Mouse (Mus musculus): ENCODE results near the gene Fam185a.
A peak's percentile ranks its signal among the peaks of the same experiment; 100 is the strongest.

Fam185a gene

DNA sequence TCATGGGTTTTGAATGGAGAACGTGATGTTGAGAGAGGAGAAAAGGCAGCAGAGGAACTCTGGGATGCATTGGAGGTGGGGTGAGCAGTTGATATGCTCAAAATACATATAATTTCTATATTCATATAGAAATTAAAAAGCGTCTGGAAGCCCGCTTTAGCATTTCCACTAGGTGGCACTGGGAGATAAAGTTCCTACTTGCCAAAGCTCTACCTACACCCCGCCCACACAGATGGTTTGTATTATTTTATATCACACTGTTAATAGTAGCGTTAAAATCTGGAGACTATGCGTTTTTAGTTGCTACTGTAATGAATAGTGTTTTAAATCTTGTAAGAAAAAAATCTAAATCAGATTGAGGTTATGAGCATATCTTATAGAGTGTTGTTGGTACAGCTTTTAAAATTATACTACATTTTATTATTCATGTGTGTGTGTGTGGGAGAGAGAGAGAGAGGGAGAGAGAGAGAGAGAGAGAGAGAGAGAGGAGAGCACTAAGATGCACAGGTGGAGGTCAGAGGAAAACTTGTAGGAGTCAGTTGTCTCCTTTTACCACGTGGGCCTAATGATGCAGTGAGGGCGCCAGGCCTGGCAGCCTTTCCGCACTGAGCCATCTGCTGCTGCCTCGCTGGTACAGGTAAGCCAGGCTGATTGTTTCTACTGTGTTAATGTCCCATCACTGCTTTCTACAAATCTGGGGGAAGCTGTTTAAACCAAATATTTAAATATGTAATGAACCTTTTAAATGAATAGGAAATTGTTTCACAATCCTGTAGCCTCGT lies 9.6 kb downstream of the Fam185a start:
- peak; percentile 79 to 84 for DNase-seq

DNA sequence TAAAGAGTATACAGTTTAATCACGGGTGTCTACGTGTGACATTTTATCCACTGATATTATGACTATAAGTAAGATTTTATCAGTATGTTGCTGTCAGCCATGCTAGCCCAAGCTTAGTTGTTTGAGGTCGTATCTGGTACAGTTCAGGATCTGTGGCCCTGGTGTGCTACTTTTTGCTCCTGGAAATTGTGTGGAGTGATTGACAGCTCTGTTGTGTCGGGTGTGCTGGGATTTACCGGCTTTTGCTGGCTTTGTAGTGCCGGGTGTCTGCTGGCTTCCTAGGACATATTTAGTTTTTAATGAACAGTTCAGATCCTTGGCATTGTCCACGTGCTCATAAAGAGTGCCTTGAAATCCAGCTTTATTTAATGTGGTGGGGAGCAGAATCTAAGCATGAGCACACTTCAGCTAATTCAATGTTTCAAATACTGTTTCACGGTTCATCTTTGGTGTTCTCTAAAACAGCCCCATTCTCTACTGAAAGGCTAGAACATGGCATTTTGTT lies 11.8 kb downstream of the Fam185a start:
- no peak for DNase-seq

DNA sequence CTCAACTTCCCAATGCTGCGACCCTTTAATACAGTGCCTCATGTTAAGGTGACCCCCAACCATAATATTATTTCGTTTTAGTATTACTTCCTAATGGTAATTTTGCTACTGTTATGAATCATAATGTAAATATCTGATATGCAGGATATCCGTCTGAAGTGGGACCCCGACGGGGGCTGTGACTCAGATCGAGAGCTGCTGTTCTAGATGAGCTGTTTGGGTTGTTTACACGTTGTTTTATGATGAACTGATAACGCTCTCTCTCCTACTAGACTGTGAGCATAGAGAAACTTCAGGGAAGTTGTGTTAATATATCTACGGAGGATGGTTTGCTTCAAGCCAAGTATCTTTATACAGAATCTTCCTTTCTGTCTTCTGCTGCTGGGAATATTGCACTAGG lies 13.7 kb downstream of the Fam185a start:
- no peak for DNase-seq

DNA sequence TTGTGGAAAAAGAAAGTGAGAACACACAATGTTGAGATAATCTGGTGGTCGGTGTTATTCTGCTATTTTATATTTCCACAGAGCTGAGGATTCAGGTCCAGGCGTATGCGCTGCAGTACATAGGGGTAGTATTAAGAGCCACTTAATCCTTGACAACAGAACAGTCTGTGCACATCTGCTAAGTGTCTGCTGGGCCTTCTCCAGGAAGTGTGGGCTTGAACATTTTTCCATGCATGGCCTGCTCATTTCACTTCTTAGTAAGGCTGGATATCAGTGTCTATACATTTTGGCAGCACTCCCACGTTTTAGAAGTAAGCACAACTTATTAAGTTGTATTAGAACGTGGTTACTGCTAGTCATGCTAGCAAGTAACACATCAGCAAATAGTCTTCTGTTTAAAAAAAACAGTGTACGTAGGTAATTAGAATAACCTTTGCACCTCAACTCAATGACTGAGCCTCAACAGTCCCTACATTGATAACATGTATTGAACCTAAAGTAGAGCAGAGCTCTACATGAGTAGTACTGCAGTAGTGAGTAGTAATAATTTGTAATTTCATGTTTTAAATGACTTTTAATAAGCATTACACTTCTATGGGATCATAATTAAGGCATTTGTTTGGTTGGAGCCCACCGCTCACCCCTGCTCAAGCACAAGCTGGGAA lies 14.8 kb downstream of the Fam185a start:
- no peak for DNase-seq

DNA sequence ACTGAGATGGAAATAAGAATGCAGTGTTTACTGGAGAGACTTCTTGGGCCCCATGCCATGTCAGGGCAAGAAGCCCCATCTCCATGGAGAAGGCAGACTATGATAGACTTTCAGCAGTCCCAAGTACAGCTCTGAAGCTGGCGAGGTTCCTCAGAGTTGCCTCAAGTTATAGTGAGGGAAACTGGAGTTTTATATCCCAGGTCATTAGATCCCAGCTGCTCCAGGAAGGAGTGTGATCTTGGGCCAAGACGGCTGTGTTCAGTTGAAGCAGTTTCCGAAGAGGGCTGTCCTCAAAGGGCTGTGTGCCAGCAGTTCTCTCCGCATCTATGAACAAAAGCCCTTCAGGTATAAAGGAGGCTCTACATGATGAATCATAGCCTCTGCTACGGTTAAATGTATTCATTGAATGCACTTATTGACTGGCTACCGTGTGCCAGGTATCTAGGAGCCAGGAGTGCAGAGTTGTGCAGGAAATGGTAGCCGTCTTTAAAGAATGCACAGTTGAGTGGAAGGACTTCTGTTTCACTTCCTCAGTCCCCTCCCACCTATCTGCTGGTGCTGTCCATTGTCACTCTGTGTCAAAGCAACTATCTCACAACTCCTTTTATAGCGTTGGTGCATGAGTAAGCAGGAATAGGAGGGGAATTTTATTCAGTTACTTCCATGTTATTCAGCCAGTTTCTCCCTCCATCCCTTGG lies 16.2 kb downstream of the Fam185a start:
- DNase-seq: peak in 1 of 2 experiments; percentile 18

DNA sequence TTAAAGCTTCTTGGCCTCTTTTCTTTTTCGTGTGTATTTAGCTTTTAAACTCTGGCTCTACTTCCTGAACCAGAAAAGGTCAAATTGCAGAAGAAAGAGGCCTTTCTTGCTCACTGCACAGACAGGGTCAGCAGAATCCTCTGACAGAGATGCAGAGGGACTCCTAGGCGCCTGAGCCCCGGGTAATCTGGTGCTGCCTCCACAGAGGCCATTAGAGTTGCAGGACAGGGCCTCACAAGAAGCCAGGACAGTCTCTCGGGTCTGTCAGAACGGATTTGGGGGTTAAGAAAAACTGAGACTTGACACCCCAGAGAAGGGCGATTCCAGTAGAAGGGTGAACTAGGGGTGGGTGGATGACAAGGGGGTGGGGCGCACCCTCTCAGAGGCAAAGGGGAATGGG lies 42.6 kb downstream of the Fam185a start:
- DNase-seq: no peak

DNA sequence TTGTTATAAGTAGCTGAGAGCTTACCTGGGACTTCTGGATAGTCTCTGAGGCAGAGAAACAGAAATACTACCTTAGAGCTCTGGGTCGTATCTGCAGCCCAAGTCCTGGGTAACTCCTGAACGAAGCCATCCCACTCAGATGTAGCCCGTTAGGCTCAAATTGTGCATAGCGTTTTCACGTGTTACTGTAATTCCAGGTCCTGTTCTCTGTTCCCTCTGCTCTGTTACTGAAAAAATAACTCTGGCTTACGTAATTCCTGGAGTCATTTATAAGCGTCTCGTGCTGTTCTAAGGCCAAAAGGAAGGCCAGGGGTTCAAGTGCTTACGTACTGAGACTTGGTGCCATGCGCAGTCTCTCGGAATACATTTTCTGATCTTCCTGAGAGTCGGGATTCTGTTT lies 43.3 kb downstream of the Fam185a start:
- no peak for DNase-seq

DNA sequence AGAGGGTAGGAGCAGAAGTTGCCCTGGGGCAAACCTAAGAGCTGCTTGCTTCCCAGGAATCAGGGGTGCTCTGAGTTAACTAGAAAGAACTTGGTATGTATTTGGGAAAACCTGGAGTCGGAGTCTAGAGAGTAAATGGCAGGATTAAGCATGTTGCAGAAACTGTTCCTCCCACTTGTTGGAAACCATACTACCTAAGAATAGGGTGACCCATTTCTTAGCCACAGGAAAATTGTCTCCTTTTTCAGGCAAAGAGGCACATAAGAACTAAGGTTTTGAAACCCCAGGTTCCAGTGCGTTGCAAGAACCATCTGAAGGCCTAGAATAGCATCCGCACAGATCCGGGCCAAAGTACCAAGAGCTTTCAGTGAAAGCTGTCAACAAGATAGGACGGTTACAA lies 53.7 kb downstream of the Fam185a start:
- no peak for DNase-seq

DNA sequence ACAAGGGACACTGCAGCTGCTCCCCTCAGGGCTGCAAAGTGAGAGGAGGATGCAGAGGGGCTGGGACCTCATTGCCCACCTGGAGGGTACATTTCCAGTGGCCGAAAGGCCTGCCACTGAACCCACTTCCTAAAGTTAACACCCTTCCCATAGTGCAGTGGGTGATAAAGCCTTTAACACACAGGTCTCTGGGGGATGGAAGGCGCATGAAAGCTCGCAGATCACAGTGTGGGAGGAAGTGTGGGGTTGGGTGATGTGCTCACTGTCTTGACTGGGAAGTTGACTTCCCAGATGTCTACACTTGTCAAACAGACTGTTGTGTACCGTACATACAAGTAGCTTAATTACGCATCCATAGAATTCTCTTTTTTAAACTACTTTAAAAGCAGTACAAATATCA lies 55.0 kb downstream of the Fam185a start:
- no peak for DNase-seq

DNA sequence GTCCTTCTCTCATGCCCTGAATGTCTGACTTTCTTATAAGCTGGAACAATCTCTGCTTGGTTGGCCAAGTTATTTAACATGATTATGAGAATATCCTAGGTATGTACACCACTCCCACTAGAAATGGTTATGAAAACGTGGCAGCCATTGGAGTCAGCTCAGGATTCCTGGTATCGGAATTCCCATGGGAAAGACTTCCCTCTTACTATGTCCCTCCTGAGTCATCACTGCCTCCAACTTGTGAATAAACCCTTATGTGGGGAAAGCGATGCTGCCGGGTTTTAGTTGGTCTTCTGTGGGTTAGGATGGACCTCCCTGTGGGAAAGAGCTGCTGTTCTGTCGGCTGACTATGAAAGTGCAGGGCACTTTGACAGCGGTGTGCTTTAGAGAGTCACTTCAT lies 56.8 kb downstream of the Fam185a start:
- no peak for DNase-seq

DNA sequence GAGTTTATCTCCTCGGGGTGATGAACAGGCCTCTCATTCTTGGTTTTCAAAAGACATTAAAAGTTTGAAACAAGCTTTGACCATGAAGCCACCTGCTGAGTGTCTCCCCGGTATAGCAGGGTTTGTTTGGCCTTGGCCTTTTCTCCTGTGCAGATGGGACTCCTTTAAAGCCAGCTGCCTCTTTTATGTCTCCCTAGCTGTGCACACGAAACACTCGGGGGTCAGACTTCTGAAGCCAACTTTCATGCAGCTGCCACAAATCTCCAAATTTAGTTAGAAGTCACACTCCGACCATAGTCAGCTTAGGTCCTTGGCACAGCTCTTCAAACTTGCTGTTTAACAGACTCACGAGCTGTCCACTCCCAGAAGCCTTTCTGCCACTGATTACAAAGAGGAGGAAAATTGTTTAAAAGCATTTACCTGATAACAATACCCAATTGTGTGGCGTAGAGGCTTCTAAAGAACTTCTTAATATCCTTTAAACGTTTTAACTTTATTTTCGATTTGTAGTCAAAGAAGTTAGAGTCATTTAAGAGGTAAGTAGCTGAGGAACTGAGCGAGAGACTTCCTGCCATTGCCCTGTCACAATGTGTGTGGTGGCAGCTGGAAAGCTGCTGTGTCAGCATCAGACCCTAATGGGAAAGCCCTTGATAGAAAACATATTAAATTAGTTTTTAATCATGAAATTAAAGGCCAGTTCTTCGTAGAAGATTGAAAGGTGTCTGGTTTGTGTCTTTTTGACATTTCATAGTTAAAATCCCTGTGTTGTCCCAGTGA lies 57.9 kb downstream of the Fam185a start:
- no peak for DNase-seq

DNA sequence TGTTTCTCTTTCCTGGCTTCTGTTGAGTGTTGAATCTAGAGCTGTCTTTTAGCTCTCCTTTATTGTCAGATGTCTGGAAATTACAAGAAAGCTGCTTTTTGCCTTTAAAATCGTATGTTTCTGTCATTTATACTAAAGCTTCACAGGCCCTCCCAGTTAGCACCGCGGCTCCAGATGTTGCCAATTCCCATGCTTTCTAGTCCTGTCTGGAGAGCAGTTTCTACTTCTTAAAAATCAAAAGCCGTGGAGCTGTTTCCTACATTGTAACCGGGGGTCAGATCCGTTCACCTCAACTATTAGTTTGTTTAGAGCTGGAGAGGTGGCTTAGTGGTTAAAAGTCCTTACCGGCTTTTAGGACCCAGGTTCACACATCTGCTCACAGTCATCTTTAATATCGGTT lies 58.5 kb downstream of the Fam185a start:
- DNase-seq: no peak

DNA sequence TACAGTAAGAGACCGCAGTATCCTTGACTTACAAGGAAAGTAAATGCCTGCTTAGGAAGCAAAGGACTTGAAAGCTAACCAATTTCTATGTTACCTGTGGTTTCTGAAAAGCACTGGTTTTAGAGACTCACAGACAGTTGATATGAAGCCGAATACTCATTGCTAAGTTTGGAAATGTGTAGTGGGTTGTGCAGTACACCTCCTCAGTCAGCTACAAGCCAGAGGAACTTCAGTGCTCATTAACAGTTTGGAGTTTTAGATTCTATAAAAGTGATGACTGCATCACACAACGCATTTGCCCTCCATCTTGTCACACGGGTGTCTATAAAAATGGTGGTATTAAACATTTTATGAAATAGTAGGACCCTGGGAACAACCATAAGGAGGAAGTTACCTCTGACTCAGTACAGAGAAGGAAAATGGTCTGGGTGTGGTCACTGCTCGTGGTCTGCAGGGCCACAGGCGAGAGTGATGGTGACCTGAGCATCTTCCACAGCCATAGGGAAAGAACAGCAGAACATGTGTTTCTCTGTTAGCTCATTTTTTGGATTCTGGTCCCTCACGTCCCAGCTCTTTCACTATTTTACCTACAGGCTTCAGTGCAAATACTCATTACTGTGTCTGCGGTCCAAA lies 60.6 kb downstream of the Fam185a start:
- no peak for DNase-seq

DNA sequence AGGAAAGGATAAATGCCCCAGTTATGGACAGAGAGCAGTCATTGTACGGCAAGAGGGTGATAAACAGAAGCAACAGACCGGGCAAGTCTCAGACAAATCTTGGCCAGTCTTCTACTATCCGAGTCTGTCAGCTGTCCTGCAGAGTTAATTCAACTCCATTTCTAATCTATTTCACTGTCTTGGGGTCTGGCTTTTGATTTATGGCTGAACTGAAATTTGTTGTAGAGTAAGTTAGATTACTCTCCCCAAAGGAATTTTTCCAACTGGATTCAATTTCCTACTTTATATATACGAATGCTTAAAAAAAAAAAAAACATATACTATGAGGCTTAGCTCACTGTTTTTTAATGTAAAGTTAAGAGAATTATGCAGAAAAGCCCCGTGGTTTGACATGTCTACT lies 62.0 kb downstream of the Fam185a start:
- DNase-seq: no peak

DNA sequence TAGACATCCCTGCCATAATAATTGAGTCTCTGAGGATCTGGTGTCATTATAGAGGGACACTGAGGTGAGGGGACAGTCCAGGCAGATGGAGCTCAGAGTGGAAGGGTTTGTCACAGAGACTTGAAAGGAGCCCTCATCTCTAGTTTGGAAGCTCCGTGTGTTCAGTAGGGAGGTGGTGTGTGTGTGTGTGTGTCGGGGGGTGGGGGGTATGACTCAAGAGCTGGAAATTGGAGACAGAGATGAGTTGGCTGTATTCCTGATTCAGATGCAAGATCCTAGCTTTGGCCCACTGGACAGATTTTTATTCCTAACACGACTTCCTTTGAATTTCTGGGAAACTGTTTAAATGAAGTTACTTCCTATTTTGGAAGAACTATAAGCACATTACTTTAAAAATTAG lies 62.5 kb downstream of the Fam185a start:
- DNase-seq: peak in 1 of 2 experiments; percentile 11

DNA sequence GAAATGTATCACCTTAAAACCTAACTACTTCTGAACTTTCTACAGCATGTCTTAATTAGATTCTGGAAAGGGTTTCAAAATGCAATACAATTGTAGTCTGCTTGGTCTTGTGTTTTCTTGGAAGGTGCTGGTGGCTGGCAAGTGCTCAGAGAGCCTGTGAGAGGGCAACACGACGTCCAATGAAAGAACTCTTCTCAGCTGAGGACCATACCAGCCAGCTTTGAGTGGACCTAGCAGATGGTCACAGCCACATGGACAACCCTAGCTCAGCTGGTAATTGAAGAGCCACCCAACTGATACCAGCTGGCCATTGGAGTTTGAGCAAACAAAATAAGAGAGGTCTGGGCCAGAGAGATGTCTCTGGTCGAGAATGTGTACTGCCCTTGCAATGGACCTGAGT lies 63.0 kb downstream of the Fam185a start:
- peak; percentile 72 to 80 for DNase-seq

DNA sequence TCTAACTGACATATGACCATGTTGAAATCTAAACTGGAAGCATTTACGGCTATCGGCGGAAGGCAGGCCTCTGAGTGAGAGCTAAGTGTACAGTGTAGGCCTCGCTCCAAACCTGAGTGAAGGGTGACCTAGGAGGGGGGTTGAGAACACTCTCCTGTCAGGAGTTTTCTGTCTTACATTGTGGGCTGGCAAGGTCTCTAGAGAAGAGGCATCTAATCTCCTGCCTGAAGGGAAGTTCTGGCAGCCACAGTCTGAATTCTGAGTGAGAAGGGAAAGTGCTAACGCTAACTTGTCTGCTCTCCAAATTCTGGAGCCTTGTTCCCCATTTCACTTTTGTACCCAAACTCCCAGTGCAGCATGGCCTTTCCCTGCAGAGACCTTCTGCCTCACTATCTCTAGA lies 63.7 kb downstream of the Fam185a start:
- peak; percentile 15 to 27 for DNase-seq

DNA sequence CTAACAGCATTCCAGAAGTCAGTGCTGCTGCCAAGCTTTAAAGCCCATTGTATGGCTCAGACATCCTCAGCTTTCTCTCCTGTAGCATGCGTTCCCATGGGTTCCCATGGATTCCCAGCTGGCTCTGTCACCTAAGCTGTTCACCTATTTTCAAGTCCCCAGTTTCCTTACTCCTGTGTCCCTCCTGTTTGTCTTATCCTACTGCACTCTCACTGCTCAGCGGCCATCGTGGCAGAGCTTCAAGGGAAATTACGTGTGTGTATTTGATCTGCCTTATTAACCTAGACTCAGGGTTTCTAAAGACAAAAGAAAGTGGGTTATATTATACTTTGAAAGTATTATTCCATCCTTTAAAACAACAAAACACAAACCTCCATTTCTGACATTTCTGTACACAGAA lies 64.4 kb downstream of the Fam185a start:
- DNase-seq: no peak

DNA sequence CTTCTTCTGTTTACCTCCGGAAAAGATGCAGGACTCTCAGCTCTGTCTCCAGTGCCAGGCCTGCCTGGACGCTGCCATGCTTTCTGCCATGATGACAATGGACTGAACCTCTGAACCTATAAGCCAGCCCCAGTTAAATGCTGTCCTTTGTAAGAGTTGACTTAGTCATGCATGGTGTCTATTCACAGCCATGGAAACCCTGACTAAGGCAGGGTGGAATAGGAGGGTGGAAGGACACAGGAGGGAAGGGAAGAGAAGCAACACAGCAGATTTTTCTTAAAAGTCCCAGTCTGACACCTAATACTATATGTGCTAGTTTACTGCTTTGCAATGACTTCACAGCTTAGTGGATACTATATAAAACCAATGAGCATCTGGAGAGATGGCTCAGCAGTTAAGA lies 66.7 kb downstream of the Fam185a start:
- no peak for DNase-seq

DNA sequence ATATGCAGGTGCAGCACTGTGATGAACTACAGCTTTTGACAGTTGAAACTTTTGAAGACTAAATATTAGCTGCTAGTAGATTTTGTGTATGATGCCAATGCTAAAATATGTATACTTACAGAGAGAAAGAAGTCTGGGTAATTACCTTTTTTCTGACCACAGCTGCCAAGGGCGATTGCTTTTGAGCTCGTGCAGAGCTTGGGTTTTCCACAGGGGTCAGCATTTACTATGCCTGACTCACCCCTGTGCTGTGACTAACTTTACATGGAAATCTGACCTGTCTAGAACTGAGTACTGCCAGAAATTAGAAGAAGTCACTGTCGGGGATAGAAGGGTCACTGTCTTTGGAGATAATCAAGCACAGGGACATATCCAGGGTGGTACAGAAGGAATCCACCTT lies 67.5 kb downstream of the Fam185a start:
- no peak for DNase-seq

DNA sequence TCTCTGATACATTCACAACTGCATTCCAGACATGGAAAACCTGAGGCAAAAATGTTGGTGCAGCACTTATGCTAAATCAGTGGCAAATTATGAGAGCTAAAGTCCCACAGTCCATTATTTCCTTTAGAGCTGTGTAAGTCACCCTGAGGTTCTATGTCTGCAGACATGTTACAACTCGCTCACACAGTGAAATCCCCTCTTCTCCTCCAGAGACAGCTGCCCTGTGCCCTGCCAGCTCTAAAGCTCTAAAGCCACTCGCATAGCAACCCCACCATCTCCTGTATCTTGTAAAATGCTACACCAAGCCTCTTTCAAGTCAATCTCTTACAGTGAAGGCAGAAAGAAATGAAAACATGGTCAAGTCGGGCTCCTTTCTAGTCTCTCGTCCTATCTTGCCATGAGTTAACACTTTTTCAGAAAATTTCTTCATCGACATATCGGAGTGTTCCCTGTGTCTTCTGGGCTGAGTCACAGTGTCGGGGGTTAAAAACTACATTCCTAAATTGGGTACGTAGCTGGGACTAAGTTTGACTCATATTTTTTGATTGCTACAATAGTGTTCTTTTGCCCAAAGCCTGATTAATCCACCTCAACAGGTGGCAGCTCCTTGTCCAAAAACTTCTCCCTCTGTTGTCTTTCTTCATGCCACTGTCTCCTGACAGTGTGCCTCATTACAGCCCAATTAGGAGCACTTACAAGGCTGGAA lies 68.7 kb downstream of the Fam185a start:
- no peak for DNase-seq

DNA sequence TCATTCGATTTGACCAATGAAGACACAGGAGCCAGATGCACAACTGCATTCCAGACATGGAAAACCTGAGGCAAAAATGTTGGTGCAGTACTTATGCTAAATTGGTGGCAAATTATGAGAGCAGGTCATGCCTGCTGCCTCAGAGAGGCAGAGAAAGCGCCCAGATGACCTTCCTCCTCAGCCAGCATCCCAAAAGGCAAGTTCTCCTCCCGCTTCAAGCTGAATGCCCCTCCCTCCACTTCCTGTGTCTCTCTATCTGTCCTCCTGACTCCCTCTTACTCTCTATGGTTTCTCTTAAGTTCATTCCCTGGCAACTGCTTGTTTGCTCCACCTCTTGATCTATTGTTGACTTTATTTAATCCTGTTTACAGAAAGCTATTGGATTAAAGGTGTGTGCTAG lies 70.0 kb downstream of the Fam185a start:
- no peak for DNase-seq

All from cerebellum, postnatal 25 days (tissue).